Comparison of ENCODE assay signal across 34 mouse cellular contexts in the genomic region with DNA sequence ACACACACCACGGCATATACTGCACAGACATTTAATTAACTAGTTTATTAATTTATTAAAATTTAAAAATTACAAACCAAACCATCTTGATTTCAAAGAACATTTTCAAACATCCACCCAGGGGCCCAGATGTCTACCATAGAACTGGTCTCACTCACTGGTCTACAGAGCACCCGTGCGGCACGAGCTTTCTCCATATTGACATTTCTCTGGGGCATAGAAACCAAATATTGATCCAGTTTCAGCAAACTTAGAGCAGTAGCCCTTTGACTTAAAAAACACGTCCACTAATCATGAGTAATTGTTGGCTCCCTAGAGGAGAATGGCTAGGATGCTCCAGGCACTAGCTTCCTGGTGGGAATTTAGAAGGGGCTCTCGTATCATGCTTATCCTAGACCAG. TPM values are rescaled to one million over a fixed set of nuclear protein-coding genes. Genes with fewer than 3 reads are reported as not detected.
DNase-seq lines count a peak whose midpoint lies in the region; ATAC-seq and TF ChIP-seq lines count a peak whose summit lies in the region.
"Had no signal": no experiment of that assay in that cellular context is flagged by ENCODE, and none has a peak within 500 bp of the region (broad histone marks: within the 10 kb centered on the region; RNA-seq: fewer than 3 reads in every experiment).

No protein-coding gene starts in this region.

- no peaks in the 10 kb centered on the region for H3K36me3 ChIP-seq in testis, adult 2 months (ENCODE audit: control insufficient read depth, insufficient read depth, low read length)
- H3K36me3 ChIP-seq in liver, embryonic 16.5 days (ENCODE audit: control insufficient read depth, insufficient read depth), result no peaks in the 10 kb centered on the region
- no peaks in the 10 kb centered on the region for H3K36me3 ChIP-seq in stomach, embryonic 16.5 days (ENCODE audit: control insufficient read depth, insufficient read depth, low read length)
- H3K36me3 ChIP-seq: embryonic facial prominence, embryonic 12.5 days; embryonic facial prominence, embryonic 15.5 days; heart, embryonic 10.5 days; heart, embryonic 13.5 days had no signal

- H3K9me3 ChIP-seq in liver, embryonic 16.5 days (replicated peaks; ENCODE audit: control insufficient read depth, low read length), result no peaks in the 10 kb centered on the region
- H3K9me3 ChIP-seq in stomach, embryonic 16.5 days (replicated peaks; ENCODE audit: control insufficient read depth, low read length), result no peaks in the 10 kb centered on the region
- H3K9me3 ChIP-seq: embryonic facial prominence, embryonic 12.5 days; embryonic facial prominence, embryonic 15.5 days; heart, embryonic 10.5 days; heart, embryonic 13.5 days had no signal

- TF ChIP-seq POLR2A in testis, adult 2 months (IDR thresholded peaks at IDR 0.05; ENCODE audit: control insufficient read depth, low read depth, low read length), result no peak

- TF ChIP-seq CTCF in testis, adult 2 months (IDR thresholded peaks at IDR 0.05; ENCODE audit: control insufficient read depth, insufficient read depth, insufficient replicate concordance, low read depth, low read length), result no peak

- no peak for DNase-seq in testis, postnatal 14 days (ENCODE audit: low spot score)
- DNase-seq in gastrocnemius, postnatal 10 days, result no peak
- no peak for DNase-seq in urinary bladder, adult 2 months (ENCODE audit: low spot score)
- DNase-seq: adrenal gland, adult 2 months; adrenal gland, postnatal 14 days; cerebellum, adult 11 months; cerebellum, adult 2 months; cerebellum, adult 9-11 months; cerebellum, postnatal 25 days; forebrain, postnatal 0 days; gastrocnemius, adult 2 months; gastrocnemius, postnatal 25 days; heart, adult 18-20 months; heart, postnatal 14 days; heart, postnatal 4 days had no signal

- peak; percentile 77 for ATAC-seq in liver, embryonic 16.5 days (ENCODE audit: low read depth)
- ATAC-seq in stomach, embryonic 16.5 days (ENCODE audit: insufficient read depth, low FRiP score), result peak; percentile 76; the same call in 1 of the 2 replicates
- ATAC-seq: CD4-positive, CD25-positive, alpha-beta regulatory T cell, adult 4 months; forebrain, embryonic 14.5 days; forebrain, postnatal 0 days had no signal

- H3K27ac ChIP-seq in testis, adult 2 months (ENCODE audit: control insufficient read depth, insufficient read depth, low read depth, low read length), result no peak overlapping the region
- H3K27ac ChIP-seq in liver, embryonic 16.5 days (ENCODE audit: low read length), result peak overlapping the region; percentile 61
- H3K27ac ChIP-seq in stomach, embryonic 16.5 days (ENCODE audit: low read length), result no peak overlapping the region
- H3K27ac ChIP-seq: embryonic facial prominence, embryonic 12.5 days; embryonic facial prominence, embryonic 15.5 days; gastrocnemius, adult 2 months; heart, embryonic 10.5 days; heart, embryonic 13.5 days; hindbrain, embryonic 14.5 days had no signal

- H3K4me1 ChIP-seq in testis, adult 2 months (ENCODE audit: control insufficient read depth, insufficient read depth, low read length), result no peaks in the 10 kb centered on the region; the same call in 1 of the 2 replicates
- H3K4me1 ChIP-seq in liver, embryonic 16.5 days (ENCODE audit: control insufficient read depth, low read depth, low read length), result peaks cover 2% of the 10 kb centered on the region; the same call in 1 of the 2 replicates
- peaks cover 3% of the 10 kb centered on the region for H3K4me1 ChIP-seq in stomach, embryonic 16.5 days (ENCODE audit: control insufficient read depth, insufficient read depth, low read length)
- H3K4me1 ChIP-seq: embryonic facial prominence, embryonic 12.5 days; embryonic facial prominence, embryonic 15.5 days; heart, embryonic 13.5 days had no signal

- no peak overlapping the region for H3K9ac ChIP-seq in liver, embryonic 16.5 days (ENCODE audit: low read depth, low read length)
- H3K9ac ChIP-seq in stomach, embryonic 16.5 days (ENCODE audit: low read length), result no peak overlapping the region
- H3K9ac ChIP-seq: embryonic facial prominence, embryonic 12.5 days; embryonic facial prominence, embryonic 15.5 days; forebrain, postnatal 0 days; heart, embryonic 13.5 days; hindbrain, embryonic 14.5 days had no signal

- no peaks in the 10 kb centered on the region for H3K27me3 ChIP-seq in testis, adult 2 months (ENCODE audit: control insufficient read depth, insufficient read depth, low read length)
- H3K27me3 ChIP-seq in liver, embryonic 16.5 days (ENCODE audit: control insufficient read depth, insufficient read depth, low read depth, low read length), result no peaks in the 10 kb centered on the region
- H3K27me3 ChIP-seq in stomach, embryonic 16.5 days (ENCODE audit: control insufficient read depth, insufficient read depth, low read length), result no peaks in the 10 kb centered on the region
- H3K27me3 ChIP-seq: embryonic facial prominence, embryonic 12.5 days; embryonic facial prominence, embryonic 15.5 days; heart, embryonic 13.5 days had no signal

- H3K4me2 ChIP-seq in liver, embryonic 16.5 days (ENCODE audit: low read depth, low read length), result no peak overlapping the region
- no peak overlapping the region for H3K4me2 ChIP-seq in stomach, embryonic 16.5 days (ENCODE audit: low read depth, low read length)
- H3K4me2 ChIP-seq: embryonic facial prominence, embryonic 12.5 days; embryonic facial prominence, embryonic 15.5 days; heart, embryonic 13.5 days; hindbrain, embryonic 14.5 days had no signal

- 66% methylated on average over 6 of the region's 6 CpGs for WGBS in liver, embryonic 16.5 days (ENCODE audit: insufficient replicate concordance)
- 69% methylated on average over 6 of the region's 6 CpGs for WGBS in stomach, embryonic 16.5 days

- H3K4me3 ChIP-seq in testis, adult 2 months (ENCODE audit: control insufficient read depth, low read depth, low read length), result peak overlapping the region; percentile 28; the same call in 1 of the 2 replicates
- no peak overlapping the region for H3K4me3 ChIP-seq in liver, embryonic 16.5 days (ENCODE audit: low read depth, low read length)
- H3K4me3 ChIP-seq in stomach, embryonic 16.5 days (replicated peaks; ENCODE audit: low read length), result no peak overlapping the region
- H3K4me3 ChIP-seq: embryonic facial prominence, embryonic 12.5 days; embryonic facial prominence, embryonic 15.5 days; gastrocnemius, adult 2 months; heart, embryonic 10.5 days; heart, embryonic 13.5 days had no signal

RNA-seq across cellular contexts. Expression of a gene that starts 24.8 kb away (rescaled TPM):
- 87.2 and 99.0 TPM in 2 replicates for polyA plus RNA-seq in testis, adult 2 months (2012; rRNA removed)
- 14.1 and 16.9 TPM in 2 replicates for polyA plus RNA-seq in liver, embryonic 16.5 days (2015; fragmentation: Nextera tagmentation; extraction: Ambion mirVana)
- 21.7 and 23.0 TPM in 2 replicates for polyA plus RNA-seq in stomach, embryonic 16.5 days (2015; fragmentation: Nextera tagmentation; extraction: Ambion mirVana)
- 10 to 100 TPM; 10.2 to 12.8 TPM for total RNA-seq in gastrocnemius, postnatal 10 days (2021)
- polyA plus RNA-seq in urinary bladder, adult 2 months (2012; rRNA removed), result 4.6 and 10.7 TPM in 2 replicates

RNA-seq across cellular contexts. Expression of a gene that starts 50.8 kb away (rescaled TPM):
- polyA plus RNA-seq in testis, adult 2 months (2012; rRNA removed), result 0.11 and 0.20 TPM in 2 replicates
- polyA plus RNA-seq in liver, embryonic 16.5 days (2015; fragmentation: Nextera tagmentation; extraction: Ambion mirVana), result not detected in 2 replicates
- 0.07 TPM in 1 of 2 replicates, not detected in the other for polyA plus RNA-seq in stomach, embryonic 16.5 days (2015; fragmentation: Nextera tagmentation; extraction: Ambion mirVana)
- not detected for total RNA-seq in gastrocnemius, postnatal 10 days (2021)
- polyA plus RNA-seq in urinary bladder, adult 2 months (2012; rRNA removed), result not detected in 2 replicates
- total RNA-seq: adrenal gland, adult 2 months; adrenal gland, postnatal 14 days; adrenal gland, postnatal 4 days; common myeloid progenitor, adult 5-6 weeks; forebrain, postnatal 0 days; gastrocnemius, adult 2 months; gastrocnemius, postnatal 25 days; heart, adult 18-20 months; heart, postnatal 14 days; heart, postnatal 4 days; MEL had no signal
- polyA plus RNA-seq: adrenal gland, adult 2 months; C2C12; CD4-positive, CD25-positive, alpha-beta regulatory T cell, adult 4 months; cerebellum, adult 2 months; embryonic facial prominence, embryonic 12.5 days; embryonic facial prominence, embryonic 15.5 days; forebrain, embryonic 11.5 days; forebrain, embryonic 14.5 days; forebrain, postnatal 0 days; frontal cortex, adult 2 months; gonadal fat pad, adult 2 months; heart, embryonic 10.5 days; heart, embryonic 16.5 days; hindbrain, embryonic 11.5 days; hindbrain, embryonic 14.5 days had no signal
